Mouse (Mus musculus): ENCODE measurements around the gene Pa2g4.
"Not testable (repeated sequence)": the region's sequence is repeated elsewhere in the genome, so short reads cannot be mapped to it uniquely, and the experiment has no call there.

The Pa2g4 gene

DNA sequence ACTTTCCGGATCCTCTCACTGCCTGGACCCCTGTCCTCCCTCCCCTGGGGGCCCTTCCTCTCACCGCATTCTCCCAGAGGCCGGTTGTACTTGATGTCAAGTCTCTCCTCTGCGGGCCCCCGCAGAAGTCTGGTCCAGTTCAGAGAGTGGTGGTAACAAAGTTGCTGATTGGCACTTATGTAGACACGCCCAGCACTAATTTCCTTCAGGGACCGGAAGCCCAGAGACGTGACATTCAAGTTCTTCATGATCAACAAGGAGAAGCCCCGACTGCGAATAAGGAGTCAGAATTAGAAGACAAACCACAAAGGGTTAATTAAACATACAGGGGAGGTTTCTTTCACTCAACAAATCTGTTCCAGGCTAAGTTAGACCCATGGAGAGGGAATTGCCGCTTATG is 12.5 kb upstream of the Pa2g4 start:
- no peak for DNase-seq

DNA sequence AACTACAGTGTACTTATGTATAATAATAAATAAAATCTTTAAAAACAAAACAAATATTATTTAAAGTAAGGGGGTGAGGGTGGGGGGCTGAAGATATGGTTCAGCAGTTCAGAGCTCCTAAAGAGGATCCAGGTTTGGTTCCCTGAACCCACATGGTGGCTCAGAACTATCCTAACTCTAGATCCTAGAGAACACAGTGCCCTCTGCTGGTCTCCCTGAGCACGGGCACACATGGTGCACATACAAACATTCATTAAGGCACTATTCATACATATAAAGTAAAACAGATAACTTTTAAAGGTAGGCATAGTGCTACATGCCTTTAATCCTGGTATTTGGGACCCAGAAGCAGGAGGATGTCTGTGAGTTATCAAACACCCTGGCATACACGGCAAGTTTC is 9.3 kb upstream of the Pa2g4 start:
- no peak for DNase-seq

DNA sequence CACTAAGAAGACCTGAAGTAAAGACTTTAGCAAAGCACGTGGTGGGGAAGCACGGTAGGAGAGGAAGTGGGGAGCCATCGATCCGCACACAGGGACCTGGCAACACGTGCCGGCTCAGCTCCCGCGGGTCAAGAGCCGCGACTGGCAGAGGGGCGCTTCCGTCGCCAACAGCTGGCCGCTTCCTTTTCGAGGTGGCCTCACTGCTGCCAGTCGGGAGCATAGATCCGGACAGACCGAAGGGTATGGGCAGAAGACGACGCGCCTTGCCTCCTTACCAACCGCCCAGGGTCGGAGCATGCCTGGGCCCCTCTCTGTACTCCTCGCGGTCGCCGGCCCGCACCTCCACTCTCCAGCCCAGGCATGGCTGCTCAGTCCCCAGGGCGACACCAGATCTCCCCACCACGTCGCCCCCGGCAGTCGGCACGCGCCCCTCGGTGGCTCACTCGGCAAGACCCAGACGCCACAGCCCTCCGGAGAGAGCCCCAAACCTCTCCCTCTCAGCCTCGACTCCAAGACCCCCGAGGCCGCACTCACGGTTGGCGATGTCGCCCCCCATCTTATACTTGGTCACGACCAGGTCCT is 490 bp downstream of the Pa2g4 start:
- DNase-seq = peak; percentile 44

DNA sequence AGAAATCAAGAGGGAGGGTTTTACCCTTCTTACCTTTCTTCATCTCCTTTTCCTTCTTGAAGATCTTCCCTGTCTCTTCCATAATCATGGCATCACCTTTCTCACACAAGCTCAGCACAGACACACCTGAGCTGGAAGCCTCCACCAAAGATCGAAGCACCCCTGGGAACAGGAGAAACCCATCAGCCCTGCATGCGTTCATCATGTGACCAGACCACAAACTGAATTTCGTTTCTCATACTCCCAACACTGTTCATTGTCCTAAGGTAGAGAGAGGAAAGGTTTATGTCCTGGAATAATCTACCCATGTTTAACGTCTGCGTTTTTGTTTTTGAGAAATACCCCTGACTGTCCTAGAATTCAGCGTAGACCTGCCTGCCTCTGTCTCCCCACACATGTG is 2.2 kb downstream of the Pa2g4 start:
- no peak for DNase-seq

DNA sequence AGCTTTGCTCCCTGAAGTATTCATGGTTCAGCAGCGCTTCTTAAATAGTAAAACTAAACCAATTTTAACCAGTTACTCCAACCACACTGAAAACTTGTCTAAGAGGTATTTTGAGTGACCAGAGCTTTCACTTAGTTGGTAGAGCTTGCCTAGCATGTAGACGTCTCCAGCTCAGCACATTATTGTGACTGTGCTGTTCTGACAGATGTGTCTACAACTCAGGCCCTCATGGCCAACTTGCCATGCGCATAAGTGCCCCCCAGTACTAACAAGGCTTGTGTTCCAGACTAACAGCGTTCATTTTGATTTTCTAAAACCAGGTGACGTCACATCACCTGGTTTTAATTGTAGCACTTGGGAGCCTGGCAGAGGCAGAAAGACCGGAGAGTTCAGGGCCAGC is 8.8 kb downstream of the Pa2g4 start:
- DNase-seq = no peak

DNA sequence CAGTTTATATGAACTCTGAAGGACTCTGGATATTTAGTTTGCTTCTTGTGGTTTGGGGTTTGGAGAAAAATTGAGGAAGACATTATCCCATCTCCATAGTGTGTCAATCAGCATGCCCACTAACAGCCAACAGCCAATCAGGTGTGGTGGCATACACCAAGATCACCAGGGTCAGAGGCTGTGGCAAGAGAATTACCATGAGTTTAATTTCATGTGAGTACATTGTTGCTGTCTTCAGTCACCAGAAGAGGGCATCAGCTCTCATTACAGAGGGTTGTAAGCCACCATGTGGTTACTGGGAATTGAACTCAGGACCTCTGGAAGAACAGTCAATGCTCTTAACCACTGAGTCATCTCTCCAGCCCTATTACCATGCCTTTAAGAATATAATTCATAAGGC is 9.5 kb downstream of the Pa2g4 start:
- DNase-seq = no peak

DNA sequence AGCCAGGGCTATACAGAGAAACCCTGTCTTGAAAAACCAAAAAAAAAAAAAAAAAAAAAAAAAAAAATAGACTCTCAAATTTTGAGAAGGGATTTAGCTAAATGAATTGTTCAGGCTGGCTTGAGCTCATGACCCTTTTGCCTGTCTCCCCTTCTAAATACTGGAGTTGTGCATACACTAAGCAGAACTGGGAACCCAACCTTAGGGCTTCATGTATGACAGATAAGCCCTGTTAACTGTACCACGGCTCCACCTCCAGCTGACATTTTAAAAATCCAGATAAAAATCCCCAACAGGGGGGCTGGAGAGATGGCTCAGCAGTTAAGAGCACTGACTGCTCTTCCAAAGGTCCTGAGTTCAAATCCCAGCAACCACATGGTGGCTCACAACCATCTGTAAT is 10.2 kb downstream of the Pa2g4 start:
- not testable (repeated sequence) for DNase-seq

DNA sequence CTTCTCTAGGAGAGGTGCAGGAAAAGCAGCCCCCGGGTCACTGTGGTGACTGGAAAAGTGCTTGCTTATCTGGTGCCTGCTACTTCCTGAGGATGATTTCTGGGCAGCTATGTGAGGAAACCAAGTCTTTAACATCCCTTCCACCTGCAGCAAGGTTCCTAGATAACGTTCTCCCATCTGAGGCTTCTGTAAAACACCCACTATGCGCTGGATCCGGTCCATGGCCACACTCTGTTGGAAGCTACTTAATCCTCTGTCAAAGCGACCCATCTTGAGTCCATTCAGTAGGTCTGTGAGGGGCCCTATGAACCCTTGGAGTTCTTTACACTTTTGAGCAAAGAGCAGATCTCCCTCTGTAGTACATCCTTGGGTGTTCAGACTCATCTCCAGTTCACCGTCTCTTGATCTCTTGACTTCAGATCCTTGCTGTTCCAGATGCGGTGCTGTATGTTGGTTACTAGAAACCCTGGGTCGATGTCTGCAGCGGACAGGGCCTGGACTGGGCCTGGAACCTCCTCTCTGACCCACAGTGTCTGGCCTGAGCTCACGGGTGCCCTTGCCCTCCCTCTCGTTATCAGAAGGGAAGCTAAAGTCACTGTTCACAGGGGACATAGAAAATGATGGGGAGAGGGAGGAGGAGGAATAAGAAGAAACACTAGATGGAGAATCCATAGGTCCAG is 15.5 kb downstream of the Pa2g4 start:
- DNase-seq = peak; percentile 81

DNA sequence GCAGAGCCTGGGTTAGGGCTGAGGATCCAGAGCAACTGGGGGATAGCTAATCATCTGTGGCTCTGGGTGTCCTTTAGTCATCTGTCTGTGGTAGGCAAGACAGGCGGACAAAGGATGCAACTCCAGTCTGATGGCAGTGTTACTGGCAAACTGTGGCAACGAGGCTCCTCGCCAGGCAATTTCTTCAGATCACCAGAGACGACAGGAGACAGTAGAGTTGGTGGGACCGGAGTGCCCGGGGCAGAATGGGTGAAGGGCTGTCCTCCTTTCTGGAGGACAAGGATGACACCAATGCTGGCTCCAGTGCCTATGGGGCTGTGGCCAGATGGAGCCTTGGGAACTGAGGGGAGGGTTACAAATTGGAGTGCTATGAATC is 16.1 kb downstream of the Pa2g4 start:
- DNase-seq = not testable (repeated sequence)

DNA sequence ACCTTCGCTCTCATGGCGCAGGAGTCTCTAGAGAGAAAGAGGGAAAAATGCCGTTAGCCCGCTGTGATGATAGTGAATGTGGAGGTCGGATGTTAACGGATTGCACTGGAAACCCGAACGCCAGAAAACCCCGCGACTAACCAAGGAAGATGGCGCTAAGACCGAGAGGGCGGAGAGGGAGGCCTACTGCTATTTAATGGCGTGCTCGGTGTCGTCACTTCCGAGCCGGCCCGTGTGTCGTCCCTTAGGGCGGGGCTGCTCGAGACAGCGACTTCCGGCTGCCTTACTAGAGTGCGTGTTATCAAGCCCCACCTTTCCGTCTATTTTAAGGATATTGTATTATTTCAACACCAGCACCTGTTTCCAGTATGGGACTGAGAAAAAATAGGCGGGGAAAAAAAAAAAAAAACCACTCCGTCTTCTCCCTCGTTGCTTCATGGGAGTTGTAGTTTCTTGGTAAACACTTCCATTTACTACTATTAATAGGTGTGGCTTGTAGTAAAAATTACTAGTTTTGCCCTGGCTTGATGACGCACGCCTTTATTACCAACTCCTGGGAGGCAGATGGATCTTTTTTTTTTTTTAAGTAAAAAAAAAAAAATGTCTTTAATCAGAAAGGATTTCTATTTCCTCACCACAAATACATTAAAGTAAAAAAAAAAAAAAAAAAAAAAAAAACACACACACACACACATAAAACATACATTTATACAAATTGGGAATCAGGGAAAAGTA is 16.7 kb downstream of the Pa2g4 start, which contains the start of gene Rpl41:
Rpl41 (minus strand) TSS at position 359 of the 735 bp plus-strand sequence.
- peak; percentile 98 for DNase-seq

DNA sequence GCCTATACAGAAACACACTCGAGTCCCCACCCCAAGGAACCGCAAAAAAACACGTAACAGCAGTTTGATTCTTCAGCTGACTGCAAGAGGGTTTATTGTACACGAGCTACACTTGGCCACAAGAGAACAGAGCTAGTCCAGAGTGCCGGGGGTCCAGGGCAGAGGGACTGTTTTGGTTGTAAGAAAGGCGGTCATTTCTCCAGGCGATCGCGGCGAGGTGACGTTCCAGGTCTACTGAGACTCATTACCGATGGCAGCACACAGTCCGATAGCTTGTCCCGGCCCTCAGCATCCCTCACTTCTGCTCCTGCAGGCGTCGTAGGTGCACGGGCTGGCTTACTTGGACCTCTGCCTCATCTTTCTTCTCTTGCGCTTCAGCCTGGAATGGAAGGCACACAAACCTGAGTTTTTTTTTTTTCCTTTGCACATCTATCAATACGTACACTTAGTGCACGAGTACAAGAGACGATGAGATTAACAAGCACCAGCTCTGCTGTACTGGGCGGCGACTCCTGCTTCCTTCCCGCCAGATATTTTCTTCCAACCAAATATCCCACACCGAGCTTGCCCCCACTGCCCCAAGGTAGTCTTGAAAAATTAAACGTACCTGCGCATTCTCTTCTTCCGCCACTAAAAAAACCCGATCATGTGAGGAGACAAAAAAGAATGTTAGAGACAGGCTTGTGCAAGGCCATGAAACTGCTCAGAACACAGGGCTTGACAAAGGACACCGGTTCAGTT is 17.6 kb downstream of the Pa2g4 start:
- peak; percentile 66 for DNase-seq

DNA sequence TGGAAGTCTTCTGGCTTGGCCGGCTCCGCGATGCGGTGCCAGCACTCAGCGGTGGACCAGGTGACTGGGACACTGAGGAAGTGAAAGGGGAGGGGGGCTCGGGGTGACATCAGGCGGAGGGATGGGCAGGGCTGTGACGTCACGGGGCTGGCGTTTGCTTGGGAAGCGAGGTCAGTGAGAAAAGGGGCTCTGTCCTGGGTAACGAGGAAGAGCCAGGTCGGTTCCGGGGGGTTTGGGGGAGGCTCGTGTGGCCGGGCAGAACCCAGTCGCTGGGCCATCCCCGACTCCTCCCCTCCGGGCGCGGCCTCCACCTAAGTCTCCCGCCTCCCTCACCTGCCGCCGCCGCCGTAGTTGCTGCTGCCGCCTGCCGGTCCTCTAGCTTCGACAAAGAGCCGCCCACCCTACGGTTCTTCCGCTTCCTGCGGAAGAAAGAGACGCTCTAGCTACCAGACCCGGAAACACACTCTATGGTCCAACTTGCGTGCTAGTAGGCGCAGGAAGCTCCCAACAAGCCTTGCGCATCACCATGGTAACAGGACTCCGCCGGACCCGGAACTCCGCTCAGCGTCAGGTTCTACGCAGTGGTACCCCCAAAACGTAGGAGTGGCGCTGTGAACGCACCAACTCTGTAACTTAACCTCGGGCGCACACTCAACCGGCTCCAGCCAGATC is 18.3 kb downstream of the Pa2g4 start, which contains the start of gene Zc3h10:
Zc3h10 (minus strand) TSS at position 414 of the 672 bp plus-strand sequence.
- DNase-seq = peak; percentile 97

DNA sequence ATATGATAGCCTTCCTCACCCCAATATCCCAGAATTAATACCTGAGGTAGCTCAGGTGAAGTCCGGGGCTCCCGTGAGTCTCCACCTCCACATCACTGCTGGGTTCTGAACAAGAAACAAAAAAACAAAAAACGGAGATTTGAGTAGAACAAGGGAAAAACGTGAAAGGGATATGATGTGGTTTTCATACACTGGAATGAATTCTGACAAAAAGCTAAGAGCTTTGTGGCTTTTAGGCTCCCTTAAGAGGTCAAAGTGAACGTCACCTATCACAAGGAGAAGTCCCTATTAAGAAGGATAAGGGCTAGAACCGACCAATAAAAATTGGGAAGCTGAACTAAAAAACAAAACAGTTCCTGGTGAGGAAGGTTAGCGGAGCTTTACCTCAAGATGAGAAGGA is 19.0 kb downstream of the Pa2g4 start:
- no peak for DNase-seq

DNA sequence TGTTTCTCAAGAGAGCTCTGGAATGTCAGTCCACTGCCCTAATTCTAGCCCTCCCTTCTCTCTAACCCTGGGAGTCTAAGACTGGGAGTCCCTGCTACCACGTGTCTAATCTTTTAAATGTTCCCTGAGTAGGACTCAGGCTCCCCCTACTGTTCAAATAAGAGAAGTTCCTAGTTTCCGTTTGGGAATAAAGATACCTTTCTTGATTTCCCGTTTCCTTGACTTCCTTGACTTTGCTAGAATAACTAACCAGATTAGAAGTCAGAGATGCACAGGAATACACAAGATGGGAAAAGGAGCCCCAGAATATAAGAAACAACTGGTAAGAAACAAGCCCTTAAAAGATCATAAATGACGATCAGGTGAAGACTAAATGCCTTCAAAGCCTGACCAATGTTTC is 19.4 kb downstream of the Pa2g4 start:
- DNase-seq = peak; percentile 79

DNA sequence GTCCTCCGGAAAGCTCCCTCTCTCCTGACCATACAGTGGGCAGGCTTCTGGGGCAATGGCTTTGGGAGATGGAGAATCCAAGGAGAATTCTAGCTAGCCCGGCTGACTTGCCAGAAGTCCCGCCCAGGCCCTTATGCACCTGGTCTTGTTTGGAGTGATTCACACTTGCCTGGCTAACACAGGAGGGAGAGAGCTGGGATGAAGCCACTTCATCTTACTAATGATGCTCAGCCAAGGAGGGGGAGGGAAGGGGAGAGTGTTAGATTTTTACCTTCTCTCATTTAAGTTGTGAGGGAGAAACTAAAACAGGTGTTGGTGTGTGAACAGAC is 20.3 kb downstream of the Pa2g4 start:
- DNase-seq = peak; percentile 54

DNA sequence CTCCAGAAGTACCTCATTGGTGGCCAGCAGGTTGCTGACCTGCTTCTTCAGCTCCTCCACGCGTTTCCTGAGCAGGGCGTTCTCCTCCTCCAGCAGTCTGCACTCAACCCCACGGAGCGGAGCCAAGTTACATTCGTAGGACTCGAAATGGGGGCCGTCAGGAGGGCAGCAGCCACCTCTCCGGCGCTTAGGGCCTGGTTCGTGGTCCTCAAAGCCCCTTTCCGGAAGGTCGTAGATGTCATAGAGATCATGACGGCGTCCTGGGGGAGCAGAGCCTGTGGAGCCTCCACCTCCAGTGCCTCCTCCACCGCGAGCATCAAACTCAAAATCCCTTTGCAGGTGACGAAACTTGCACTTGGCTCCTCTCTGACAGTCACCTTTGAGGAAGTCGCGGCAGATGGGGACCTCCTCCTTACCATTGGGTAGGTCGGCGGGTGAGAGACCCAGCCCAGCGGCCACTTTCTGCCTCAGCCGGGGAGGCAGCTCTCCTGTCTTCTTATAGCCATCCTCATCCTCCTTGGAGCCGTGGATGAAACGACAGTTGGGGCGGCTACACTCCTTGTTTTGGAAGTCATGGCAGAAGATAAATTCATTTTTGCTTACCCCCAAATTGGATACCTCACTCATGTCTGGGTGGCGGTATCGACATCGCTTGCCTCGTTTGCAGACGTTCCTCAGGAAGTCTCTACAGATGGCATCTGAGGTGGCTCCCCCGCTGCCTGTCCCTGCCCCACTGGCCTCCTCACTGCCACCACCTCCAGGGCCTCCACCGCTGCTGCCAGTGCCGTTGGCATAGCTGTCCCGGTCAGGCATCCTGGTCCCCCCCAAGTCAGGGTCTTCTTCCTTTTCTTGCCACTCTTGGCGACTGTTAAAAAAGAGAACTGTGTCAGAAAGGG is 20.9 kb downstream of the Pa2g4 start:
- peak; percentile 51 for DNase-seq

DNA sequence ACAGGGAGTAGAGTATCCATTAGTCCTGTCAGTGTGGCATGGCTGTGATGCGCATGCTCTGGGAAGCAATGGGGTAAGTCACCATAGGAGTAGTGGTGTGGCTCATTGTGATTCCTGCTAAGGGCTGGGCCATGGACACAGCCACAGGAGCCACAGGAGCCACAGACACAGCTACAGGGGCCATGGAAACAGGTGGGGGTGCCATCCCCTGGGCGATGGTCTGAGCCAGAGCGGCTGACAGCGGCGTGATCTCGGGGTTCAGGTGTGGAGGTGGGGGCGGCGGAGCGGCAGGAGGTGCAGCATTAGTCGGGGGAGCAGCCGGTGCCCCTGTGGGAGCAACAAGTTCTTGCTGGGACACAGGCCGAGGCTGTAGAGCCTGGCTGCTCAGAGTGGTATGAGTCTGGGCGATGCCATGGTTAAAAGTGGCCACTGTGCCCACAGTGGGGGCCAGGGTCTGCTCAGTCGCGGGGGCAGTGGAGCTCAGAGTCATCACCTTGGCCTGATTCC is 21.6 kb downstream of the Pa2g4 start:
- DNase-seq = no peak

DNA sequence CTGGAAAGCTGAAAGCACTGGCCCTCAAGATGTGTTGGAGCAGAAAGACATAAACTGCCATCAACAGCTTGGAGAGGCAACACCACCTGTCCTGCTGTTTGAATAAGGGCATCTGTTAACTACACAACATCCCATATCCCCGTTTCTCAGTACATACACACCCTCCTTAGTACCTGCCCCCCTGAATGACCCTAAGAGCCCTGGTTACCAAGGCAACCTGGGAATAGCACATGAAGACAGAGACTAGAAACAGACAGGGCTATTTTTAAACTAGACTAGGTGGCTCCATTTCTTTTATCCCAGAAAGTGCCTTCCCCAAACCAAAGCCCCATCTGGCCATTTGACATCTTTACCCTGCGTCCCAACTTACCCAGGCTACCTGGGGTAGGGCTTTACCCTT is 22.7 kb downstream of the Pa2g4 start:
- no peak for DNase-seq

DNA sequence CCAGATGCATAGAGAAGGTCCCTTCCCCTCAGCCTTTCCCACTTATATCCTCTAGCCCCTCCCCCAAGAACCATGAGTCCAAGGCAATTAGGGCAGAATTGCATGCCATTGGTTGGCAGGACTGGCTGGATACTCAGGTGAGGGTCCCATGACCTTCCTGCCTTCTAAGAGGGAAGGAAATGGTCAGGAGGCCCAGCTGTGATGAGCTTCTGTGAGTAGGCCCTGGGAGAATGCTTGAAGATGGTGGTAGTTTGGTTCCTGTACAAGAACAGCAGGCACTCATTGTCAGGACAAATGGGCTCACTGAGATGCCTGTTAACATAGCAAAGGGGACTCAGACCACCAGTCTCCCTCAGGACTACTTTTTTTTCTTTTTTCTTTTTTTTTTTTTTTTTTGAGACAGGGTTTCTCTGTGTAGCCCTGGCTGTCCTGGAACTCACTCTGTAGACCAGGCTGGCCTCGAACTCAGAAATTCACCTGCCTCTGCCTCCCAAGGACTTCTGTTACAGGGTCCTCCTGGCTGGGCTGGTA is 27.4 kb downstream of the Pa2g4 start:
- no peak for DNase-seq

DNA sequence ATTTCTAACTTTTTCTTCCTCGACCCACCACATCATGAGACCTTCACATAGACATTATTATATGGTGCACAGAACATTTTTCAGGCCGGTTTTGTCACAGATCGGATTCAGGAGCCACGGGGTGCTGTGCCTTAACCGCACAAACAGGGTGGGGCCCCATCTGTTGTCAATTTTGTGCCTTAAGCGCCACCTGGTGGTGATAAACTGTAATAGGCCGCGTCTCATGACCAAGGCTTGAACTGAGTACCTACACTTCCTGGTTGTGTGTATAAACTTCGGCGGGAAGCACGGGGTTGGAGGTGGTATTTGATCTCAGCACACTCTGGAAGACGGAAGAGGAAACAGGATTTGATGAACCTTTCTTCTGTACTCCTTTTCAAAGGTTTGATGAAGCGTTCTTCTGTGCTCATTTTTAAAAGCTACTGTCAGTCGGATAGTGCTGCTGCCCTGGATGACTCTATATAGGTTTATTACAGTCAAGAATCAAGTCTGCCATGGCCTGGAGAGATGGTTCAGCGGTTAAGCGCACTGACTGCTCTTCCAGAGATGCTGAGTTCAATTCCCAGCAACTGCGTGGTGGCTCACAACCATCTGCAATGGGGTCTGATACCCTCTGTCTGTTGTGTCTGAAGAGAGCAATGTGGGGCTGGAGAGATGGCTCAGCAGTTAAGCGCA is 29.4 kb downstream of the Pa2g4 start:
- DNase-seq = peak; percentile 96

All from cerebellum, adult 9-10 months (tissue).